Mouse (Mus musculus) cerebral cortex, adult 2 months (tissue): ENCODE data around the gene Cep112.

Experiments used
- WGBS: fragments of 180-500 bp; shearing (Covaris S2); methylation state at CpG from one replicate; pipeline ENCODE4 v1.1.7; 2018; 5-methylcytosine and 5-hydroxymethylcytosine counted together

Gene Cep112

DNA sequence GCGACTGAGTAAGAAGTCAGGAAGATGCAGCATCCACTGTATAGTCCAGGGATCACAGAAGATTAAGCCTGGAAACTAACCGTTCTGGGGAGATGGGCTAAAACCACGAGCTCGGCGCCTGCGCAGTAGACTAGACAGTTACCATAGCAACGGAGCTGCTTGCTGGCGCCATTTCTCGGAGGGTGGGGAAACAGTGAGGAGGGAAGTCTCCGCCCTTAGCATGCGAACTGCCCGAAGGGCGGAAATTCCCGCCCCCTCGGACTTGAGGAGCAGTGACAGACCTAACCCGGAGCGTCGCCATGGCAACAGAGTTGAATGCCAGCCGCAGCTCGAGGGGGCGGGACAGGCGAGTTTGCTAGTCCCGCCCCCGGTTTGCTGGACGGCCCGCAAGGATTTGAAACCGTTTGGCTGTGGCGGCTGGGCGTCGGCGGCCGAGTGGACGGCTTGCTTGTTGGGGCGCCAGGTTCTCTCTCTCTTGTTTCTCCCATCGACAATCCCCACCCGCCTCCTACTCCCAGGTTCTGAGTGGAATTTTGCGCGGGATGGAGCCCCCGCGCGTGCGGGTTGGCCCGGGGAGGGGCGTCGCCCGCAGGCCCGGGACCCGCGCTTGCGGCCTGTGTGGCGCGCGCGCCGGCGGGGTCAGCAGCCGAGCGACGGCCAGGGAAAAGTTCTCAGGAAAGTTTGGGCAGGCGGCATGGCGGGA lies at the start of gene Cep112:
TSS of gene Cep112 (plus strand) at position 304 of the 703 bp plus-strand sequence.
- under 1% methylated on average over 61 of the region's 61 CpGs for WGBS

DNA sequence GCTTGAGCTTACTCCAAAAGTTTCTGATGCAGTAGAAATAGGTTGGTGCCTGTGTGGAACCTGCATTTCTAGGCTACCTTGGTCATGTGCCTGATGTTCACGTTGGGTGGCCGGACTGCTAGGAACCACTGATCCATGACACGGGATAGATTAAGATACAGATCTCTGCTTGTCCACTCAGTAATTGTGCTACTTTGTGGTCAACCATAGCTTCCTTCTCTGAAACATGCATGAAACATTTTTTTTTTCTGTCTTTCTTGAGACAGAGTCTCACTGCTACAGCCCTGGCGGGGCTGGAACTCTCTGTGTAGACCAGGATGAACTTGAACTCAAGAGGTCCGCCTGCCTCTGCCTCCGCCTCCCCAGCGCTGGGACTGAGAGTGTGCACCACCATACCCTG lies 48.2 kb upstream of the Cep112 start:
- 96% methylated on average over 7 of the region's 7 CpGs for WGBS

DNA sequence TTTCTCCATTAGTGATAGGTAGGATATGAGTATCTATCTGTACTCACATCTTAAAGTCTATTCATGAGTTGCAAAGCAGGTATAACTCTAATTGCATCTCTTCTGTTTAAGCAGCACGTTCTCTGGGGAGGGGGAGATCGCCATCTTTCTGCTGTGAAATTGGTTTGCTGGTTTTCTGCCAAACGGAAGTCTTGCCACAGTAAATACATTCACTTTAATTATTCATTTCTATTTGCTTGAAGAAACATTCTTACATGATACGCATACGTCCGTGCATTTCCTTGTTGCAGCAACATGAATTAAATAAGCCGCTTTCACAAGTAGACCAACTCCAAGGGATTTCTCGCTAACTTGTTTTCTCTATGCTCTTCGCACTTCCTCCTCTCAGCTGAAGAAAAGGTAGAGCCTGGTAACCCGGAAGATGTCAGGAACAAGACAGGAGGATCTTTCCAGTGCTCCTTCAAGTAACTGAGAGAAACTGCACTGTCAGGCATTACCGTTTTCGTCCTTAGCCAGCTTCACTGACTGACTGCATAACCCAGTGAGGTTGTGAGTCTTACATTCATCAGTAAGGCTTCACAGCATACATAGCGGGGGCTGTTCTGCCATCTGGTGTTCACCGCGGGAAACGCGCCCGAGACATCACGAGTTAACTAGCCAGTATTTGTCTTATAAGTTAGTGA lies 47.2 kb upstream of the Cep112 start:
- 8% methylated on average over 19 of the region's 19 CpGs for WGBS

DNA sequence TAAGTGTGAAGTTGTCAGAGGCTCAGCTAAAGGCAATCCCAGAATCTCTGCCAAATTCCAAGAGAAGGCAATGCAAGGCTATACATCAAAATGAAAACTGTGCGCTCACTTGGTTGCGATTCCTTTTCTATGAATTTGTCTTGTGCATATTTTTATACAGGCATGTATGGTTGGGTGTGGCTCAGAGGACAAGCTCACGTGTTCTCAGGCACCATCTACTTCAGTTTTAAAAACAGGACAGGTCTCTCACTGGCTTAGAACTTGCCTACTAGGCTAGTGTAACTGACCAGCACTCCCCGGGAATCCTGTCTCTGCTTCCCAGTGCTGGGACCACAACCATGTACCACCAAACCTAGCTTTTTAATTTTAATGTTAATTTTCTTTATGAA lies 46.6 kb upstream of the Cep112 start:
- 45% methylated on average over 4 of the region's 4 CpGs for WGBS

- 88% methylated on average over 3 of the region's 3 CpGs for WGBS
Measured at GRCm38 (mm10) chr11:108382664-108383063, 42.3 kb upstream of the Cep112 start.

- 76% methylated on average over 4 of the region's 4 CpGs for WGBS
Measured at GRCm38 (mm10) chr11:108384920-108385665, 39.9 kb upstream of the Cep112 start.

- 91% methylated on average over 1 of the region's 1 CpGs for WGBS
Measured at GRCm38 (mm10) chr11:108385666-108386024, 39.3 kb upstream of the Cep112 start.

- 95% methylated on average over 9 of the region's 9 CpGs for WGBS
Measured at GRCm38 (mm10) chr11:108395061-108395460, 29.9 kb upstream of the Cep112 start.

DNA sequence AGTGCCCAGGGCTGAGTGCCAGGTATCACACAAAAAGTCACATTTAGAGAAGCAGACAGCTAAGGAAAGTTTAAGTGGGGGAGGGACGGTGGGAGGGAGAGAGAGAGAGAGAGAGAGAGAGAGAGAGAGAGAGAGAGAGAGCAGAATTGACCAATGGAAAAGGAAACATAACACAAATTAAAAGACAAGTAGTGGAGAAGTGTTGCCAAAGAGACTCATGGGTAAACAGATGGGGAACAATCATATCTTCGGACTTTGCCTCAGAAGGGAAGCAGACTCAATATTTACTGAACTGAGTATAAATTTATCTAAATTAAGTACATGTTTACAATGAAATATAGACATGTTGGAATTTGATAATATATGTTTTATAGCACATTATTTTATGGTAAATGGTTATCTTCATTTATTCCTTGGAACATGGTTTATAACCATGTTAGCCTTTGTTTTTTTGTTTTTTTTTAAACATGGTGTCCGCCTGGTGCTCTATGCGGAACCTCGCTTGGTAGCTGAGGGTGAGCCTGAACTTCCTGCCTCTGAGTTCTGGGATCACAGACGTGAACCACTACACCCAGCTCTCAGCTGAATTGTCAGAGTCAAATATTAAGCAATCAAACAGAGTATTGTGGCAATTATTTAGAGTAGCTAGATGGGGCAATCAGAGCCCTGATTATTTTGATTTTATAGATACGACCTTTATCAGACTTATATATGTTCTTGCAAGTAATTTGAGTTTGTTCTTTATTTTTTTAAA lies 28.7 kb upstream of the Cep112 start:
- 85% methylated on average over 7 of the region's 7 CpGs for WGBS

- WGBS = 48% methylated on average over 8 of the region's 9 CpGs
Measured at GRCm38 (mm10) chr11:108409876-108410644, 14.9 kb upstream of the Cep112 start.

DNA sequence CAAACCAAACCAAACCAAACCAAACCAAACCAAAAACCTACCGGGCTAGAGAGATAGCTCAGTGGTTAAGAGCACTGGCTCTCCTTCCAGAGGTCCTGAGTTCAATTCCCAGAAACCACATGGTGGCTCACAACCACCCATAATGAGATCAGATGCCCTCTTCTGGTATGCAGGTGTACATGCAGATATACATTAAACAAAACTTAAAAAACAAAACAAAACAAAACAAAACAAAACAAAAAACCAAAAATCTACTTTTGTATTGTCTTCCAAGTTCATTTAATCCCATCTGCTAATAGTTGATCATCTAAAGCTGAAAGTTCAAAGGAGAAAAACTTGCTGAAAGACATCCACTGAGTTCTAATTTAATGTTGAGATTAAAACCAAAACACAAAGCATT lies 8.6 kb upstream of the Cep112 start:
- WGBS = 95% methylated on average over 1 of the region's 1 CpGs

GRCm38 (mm10) chr11:108418540-108418939 lies 6.5 kb upstream of the Cep112 start:
- WGBS = 8% methylated on average over 1 of the region's 1 CpGs

DNA sequence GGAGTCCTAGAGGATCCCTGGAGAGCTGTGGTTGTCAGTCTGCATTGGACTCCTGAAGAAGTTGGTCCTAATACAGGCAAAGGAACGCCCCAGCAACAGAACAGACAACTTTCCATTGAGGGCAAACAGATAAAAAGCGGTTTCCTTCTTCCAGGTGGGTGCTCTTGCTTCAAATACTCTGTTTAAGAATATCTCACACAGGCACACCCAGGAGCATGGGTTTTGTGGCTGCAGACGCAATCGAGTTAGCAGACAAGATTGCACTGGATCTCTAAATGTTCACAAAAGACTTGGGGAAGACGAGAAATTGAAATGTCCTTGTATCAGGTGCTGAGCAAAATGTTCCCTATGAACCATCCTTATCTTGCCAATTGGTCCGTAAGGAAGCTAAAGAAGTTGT lies 5.8 kb upstream of the Cep112 start:
- 92% methylated on average over 6 of the region's 6 CpGs for WGBS

- 87% methylated on average over 4 of the region's 4 CpGs for WGBS
Measured at GRCm38 (mm10) chr11:108420751-108421150, 4.2 kb upstream of the Cep112 start.

GRCm38 (mm10) chr11:108423221-108423620 lies 1.8 kb upstream of the Cep112 start:
- 86% methylated on average over 7 of the region's 7 CpGs for WGBS

- 8% methylated on average over 5 of the region's 5 CpGs for WGBS
Measured at GRCm38 (mm10) chr11:108424111-108424510, 881 bp upstream of the Cep112 start.

- 10% methylated on average over 14 of the region's 14 CpGs for WGBS
Measured at GRCm38 (mm10) chr11:108425592-108425921, 565 bp downstream of the Cep112 start.

DNA sequence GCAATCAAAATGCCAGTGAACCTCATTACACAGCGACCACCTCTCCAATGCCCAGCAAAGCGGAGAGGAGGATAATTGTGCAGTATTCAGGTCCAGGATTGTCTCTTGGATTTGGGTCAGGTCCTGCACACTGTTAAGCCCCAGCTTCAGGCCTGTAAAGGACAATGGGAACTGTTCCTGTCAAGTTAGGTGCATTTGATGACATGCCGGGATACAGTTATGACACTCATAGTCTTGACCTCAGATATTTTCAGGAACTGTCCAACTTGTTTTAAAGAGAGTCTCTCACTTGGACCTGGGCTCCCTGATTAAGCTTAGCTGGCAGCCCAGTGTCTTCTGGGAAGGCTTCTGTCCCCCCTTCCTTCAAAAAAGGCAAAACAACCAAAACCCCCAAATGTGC lies 1.1 kb downstream of the Cep112 start:
- WGBS = 93% methylated on average over 3 of the region's 3 CpGs

DNA sequence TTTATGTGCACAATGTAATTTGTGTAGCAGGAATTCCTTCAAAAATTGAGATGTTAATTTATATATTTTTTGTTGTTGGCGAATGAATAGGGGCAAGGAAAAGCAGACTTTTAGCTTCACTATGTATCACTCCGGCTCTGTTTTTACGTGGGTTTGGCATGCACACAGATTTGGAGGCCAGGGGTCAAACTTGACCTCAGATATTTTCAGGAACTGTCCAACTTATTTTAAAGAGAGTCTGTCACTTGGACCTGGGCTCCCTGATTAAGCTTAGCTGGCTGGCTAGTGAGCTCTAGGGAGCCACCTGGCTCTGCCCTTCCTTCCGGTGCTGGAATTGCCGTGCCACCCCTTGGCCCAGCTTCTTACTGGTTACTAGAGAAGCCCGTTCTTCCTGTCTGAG lies 2.2 kb downstream of the Cep112 start:
- 66% methylated on average over 6 of the region's 6 CpGs for WGBS

GRCm38 (mm10) chr11:108429076-108429475 lies 4.1 kb downstream of the Cep112 start:
- 89% methylated on average over 2 of the region's 2 CpGs for whole genome bisulfite sequencing

DNA sequence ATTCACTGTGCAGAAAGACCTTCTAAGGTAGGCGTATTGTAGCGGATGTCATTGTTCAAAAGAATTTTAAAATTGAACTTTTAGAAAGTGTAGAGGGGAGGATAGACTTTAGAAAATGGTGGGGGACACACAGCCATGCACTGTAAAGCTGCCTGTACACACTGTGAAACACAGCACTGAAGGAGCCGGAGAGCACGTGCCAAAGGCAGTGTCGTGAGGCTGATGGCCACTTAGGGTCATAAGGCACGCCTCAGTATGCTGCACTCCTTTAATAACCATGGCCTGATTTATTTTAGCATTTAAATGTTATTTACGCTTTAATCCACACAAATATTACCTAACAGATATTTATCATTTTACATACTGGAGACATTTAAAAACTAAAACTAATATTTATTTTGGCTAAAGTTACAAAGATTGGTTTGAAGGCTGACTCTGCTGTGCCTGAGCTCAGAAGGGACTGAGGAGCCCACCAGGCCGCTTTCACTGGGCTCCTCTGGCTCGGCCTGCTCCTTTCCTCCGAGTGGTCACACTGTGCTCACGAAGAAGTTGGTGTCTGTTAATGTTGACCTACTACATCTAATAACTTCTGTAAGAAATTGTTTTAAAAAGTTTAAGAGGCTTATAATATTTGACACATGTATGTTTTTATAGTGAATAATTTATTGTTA lies 19.0 kb downstream of the Cep112 start:
- 91% methylated on average over 11 of the region's 11 CpGs for WGBS
